Mouse (Mus musculus): ENCODE measurements around the gene AC124108.1.
"Not testable (repeated sequence)": the region's sequence is repeated elsewhere in the genome, so short reads cannot be mapped to it uniquely, and the experiment has no call there.

AC124108.1 gene

DNA sequence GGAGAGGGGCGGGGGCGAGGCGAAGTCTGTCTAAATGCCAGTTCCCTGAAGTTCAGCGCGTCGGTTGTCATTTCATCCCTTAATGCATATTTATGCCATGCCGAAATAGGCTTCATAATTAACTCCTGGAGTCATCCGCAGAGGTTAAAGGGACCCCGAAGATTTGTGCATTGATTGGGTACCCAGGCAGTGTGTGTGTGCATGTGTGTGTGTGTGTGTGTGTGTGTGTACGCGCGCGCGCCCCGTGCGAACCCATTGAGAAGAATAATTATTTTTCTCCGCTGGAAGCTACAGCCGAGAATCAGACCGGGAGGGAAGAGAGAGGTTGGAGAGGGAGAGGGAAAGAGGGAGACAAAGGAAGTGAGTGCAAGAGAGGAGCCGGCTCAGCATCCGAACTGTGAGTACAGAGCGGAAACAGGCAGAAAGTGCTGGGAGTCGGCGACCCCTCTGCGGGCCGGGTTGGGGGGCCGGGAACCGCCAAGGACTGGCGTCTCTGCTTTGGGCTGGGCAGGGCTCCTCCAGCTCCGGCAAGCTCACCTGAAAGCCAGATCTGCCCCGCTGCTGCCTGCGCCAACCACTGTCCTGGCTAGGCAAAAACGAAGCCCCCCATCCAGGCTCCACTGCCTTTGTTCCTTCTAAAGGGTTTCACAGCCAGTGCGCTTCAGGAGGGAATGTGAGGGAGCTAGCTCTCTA lies at the start of gene AC124108.1, which contains the start of gene Lemd1:
TSS of gene AC124108.1 (plus strand) at position 365 of the 693 bp plus-strand sequence.
TSS of gene Lemd1 (plus strand) at position 339 of the 693 bp plus-strand sequence.
- no peak for DNase-seq

GRCm38 (mm10) chr1:132141753-132142152 lies 49.5 kb upstream of the AC124108.1 start:
- no peak for DNase-seq

DNA sequence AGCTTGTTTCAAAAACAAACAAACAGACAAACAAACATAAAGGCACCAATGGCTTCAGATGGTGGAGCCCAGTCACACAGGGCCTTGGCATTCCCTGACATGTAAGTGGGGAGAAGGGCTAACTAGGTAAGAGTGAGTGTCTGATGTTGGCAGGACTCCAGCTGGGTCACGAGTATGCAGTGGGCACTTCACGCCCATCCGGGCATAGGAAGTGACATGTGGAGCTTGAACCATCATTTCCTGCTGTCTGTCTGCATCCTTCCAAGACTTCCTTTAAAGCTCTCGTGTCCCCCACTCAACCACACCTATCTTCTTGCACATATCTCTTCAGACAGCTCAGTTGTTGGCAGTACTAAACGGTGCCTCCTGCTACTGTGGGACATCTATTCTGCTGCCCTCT lies 48.2 kb upstream of the AC124108.1 start:
- no peak for DNase-seq

- DNase-seq: no peak
These were observed 47.5 kb upstream of the AC124108.1 start for GRCm38 (mm10) chr1:132143730-132144129.

GRCm38 (mm10) chr1:132144223-132144622 lies 47.0 kb upstream of the AC124108.1 start:
- no peak for DNase-seq

DNA sequence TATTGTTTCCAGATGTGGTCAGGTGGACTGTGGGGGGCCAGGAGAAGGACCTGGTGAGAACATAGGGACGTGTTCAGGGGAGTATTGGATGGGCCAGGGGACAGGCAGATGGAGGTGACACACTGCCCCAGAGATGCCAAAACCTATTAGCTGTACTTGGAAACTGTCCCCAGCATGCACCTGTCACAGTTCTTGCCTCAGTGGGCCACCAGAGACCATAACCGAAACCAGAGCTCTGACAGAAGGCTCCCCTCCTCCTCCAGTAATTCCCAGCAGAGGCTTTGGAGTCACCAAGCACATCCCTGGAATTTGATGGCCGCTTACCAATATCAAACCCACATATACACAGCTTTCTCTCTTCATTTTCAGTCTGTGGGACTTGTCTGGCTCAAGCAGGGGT lies 46.4 kb upstream of the AC124108.1 start:
- no peak for DNase-seq

DNA sequence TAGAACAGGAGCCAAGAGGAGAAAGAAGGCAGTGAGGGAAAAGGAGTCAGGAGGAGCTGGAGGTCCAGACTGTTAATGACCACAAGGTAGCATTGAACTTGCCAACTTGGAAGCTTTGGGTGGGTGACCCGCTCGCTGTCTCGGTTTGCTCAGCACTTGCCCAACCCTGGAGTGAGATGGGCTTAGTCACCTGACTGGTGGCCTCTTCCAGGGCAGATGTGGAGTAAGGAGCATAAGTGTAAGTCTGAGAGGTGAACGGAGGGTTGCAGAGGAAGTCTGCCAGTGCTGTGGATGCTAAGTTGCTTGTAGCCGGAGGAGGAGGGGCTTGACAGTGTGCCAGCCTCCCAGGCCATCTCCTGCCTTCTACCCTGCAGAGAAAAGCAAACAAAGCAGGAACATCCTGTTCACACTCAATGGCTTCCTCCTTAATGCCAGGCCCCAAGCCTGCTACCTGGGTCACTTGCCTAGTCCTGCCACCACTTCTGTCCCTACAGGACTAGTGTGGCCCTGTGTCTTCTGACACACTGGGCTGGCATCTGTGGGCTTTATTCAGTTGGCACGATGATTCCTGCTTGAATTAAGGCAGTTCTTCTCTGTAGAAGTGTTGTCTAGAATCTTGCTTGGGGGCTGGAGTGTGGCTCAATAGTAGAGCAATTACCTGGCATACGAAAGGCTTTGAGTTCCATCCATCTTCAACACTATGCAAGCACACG lies 45.1 kb upstream of the AC124108.1 start:
- no peak for DNase-seq

DNA sequence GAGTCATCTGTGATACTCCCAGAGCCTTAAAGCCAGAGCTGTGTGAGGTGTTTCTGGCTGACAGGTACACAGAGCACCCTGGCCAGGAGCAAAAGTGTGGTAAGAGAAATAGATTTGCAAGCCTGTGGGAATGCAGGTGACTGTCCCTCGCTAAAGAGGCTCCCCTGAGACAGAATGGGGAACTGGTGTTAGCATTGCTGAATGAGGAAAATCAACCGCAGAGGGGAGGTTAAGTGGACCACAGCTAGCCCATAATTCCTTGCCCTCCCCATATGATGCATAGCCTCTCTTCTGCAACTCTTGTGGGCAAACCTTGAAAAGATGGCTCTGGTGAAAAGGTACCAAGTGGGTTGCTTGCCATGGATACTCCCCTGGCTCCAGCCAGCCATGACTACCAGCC lies 41.8 kb upstream of the AC124108.1 start:
- no peak for DNase-seq

- no peak for DNase-seq
These were observed 41.1 kb upstream of the AC124108.1 start for GRCm38 (mm10) chr1:132150171-132150570.

- DNase-seq: no peak
These were observed 40.2 kb upstream of the AC124108.1 start for GRCm38 (mm10) chr1:132150817-132151601.

DNA sequence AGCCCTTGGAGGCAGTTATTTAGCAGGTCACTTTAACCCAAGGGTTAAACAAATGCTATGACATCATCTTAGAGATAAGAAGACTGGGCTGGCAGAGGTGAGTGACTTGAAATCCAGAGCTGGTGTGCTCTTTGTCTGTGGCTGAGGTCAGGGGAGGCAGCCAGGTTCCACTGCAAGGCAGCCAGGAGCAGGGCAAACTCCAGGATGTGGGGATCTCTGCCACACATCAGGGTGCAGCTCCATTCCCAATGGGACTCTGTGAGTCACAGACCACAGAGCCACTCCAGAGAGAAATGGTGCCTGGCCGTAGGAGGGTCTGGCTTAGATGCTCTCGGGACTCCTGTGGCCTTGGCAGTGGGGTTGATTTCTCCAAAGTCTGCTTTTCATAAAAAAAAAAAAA lies 39.3 kb upstream of the AC124108.1 start:
- no peak for DNase-seq

- DNase-seq: no peak
These were observed 38.1 kb upstream of the AC124108.1 start for GRCm38 (mm10) chr1:132153086-132153690.

DNA sequence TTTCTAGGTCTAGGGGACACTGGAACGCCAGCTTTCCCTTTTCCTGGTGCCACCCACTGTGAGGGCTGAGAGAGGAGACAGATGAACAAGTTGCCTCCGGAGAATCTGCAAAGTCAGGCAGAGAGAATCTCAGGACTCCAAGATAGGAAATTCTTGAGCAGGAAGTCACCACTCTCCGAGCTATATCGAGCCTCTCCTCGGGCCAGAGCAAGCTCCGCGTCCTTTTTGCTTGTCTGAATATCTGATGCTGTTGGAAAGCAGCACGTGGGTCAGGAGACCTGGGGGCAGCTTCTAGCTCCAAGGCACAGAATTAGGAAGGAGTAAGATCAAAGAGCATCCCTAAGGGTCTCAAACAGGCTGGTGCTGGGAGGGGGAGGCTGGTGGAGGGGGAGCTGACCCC lies 37.6 kb upstream of the AC124108.1 start:
- DNase-seq: no peak

GRCm38 (mm10) chr1:132155737-132156136 lies 35.5 kb upstream of the AC124108.1 start:
- DNase-seq: peak; percentile 86

DNA sequence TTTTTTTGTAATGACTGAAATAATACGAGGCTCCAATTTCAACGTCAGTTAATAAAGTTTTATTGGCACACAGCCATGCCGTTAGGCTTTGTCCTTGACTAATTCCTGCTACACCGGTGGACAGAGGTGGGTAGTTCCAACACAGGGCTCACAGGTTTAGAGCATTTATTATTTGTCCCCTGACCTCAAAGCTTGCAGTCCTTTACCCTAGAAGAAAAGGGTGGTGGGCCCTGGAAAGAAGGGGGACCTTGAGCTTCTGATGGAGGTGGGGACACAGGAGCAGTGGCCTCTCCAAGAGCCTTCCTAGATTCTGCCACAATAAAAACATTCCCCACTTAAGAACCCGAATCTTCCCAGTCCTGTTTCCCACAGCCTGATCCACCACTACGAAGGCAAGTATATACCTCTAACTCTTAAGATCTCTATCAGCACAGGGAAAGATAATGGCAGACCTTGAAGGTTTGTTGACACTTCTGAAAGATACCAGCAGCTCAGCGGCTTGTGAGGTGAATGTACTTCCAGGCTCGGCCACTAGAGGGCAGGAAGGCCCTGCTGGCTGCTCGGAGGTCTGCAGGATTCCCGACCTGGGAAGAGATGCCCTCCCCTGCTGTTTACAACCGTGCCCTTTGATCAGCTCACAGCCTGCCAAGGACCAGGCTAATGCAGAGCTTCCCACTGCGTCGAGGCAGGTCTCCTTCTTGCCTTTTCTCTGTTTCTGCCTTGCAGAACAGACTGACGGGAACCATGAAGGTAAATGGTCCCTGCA lies 34.1 kb upstream of the AC124108.1 start:
- peak; percentile 94 for DNase-seq

GRCm38 (mm10) chr1:132157808-132158207 lies 33.4 kb upstream of the AC124108.1 start:
- no peak for DNase-seq

DNA sequence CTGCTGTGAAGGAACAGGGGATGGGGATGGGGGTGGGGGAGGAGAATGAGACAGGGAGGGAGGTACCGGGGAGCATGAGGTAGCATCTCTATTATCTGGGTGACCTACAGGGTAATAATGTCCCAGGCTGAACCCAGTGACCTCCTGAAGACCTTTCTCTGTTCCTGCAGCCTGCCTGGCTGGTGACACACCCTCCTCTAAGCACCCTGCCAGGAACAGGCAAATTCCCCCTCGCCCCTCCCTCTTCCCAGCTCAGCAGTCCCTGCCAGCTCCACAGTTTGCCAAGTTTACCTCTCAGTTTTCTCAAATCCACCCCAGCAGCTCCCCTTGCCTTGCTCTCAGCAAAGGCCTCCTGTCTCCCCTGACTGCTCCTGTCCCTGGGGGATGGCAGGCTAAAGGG lies 32.5 kb upstream of the AC124108.1 start:
- no peak for DNase-seq

DNA sequence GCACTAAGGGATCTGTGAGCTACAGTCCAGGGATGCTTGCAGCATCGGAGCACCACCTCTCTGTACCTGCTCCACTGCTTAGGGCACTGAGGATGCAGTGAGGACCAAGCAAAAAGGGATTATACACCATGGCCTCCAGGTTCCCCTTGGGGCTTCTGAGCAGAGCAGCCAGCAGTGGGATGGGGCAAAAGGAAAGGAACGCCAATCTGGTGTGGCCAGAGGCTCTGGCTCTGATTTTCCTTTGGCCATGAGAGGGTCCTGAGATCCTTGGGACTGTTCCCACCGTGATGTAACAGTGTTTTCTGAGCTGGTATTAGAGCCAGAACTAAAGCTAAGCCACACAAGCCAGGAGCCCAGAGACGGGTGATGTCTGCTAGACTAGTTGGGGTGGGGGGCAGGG lies 31.6 kb upstream of the AC124108.1 start:
- no peak for DNase-seq

- peak; percentile 82 for DNase-seq
These were observed 29.9 kb upstream of the AC124108.1 start for GRCm38 (mm10) chr1:132161211-132161880.

DNA sequence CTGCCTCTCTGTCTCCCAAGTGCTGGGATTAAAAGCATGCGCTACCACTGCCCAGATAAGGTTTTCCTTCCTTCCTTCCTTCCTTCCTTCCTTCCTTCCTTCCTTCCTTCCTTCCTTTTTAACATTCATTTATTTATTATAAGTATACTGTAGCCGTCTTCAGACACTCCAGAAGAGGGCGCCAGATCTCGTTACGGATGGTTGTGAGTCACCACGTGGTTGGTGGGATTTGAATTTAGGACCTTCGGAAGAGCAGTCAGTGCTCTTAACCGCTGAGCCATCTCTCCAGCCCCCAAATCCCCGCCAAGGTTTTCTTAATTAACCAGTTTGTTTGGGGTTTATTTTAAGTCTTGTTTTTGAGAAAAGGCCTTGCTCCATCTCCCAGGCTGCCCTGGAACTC lies 28.6 kb upstream of the AC124108.1 start:
- not testable (repeated sequence) for DNase-seq

DNA sequence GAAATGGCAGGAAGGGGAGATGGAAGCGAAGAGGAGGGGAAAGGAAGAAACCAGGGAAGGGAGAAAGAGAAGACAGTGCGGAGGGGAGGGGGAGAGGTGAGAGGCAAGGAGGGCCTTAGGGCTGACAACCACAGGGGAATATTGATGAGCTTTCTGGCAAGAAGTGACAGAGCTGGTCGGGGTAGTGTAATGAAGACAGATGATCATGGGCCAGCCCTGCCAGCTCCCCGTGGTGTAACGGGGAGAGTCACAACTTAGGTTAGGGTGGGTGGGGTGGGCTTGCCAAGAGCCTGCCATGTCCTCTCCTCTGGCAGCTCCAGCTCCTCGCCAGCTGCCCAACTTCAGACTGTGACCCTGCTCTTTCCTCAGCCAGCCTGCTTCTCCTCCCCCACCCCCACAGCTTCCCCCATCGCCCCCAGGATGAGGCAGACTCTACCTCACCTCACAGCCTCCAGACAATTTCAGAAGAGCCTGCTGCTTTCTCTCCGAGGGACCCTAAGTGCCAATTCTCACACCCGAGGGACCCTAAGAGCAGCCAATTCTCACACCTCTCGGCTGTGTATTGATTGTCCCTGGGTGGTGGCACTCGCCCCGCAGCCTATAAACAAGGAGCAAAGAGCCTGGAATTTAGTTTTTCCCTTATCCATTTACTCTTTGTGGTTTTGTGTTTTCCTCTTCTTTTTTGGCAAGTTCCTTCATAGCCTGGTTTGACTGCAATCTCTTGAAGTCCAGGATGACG lies 26.3 kb upstream of the AC124108.1 start:
- no peak for DNase-seq
